Mouse (Mus musculus) bone marrow, adult 2 months (tissue): ENCODE measurements around the gene Gfra1.

Experiments used
- CTCF ChIP-seq: fragments of 200-500 bp; IDR thresholded peaks from 2 replicates; pipeline ENCODE4 v1.5.1; 2011; ENCODE audit warnings: low read length, control low read depth; ENCODE audit not compliant: control insufficient read depth, insufficient read depth
- POLR2A ChIP-seq: fragments of 200-500 bp; IDR thresholded peaks from 2 replicates; pipeline ENCODE4 v1.6.1; 2011; ENCODE audit warnings: low read depth, mild to moderate bottlenecking, control low read depth, low read length, borderline replicate concordance; ENCODE audit not compliant: control insufficient read depth

GRCm38 (mm10) chr19:58238325-58238724 is 217.4 kb downstream of the Gfra1 start:
- TF ChIP-seq CTCF (no peak), POLR2A (no peak)
